Mouse (Mus musculus) kidney, postnatal 4 days (tissue): Measurements from ENCODE around the gene Golga5.

Source experiments
- DNase-seq, 2 experiments: peaks; one replicate each; pipeline ENCODE4 v3.0.0; 2021; ENCODE audit warnings: mixed read lengths in 2 of 2

The Golga5 gene

GRCm38 (mm10) chr12:102468894-102469764 lies at the start of gene Golga5:
TSS of gene Golga5 (plus strand) at chr12:102469135.
- DNase-seq, result peak; percentile 98 to 99

- peak in 1 of 2 experiments; percentile 22 for DNase-seq
Observed at GRCm38 (mm10) chr12:102419544-102419943, 49.4 kb upstream of the Golga5 start.

- peak in 1 of 2 experiments; percentile 28 for DNase-seq
Observed at GRCm38 (mm10) chr12:102420168-102420890, 48.6 kb upstream of the Golga5 start.

GRCm38 (mm10) chr12:102422065-102422464 lies 46.9 kb upstream of the Golga5 start:
- peak; percentile 26 to 52 for DNase-seq

GRCm38 (mm10) chr12:102422623-102423320 lies 46.2 kb upstream of the Golga5 start:
- DNase-seq, result peak in 1 of 2 experiments; percentile 19

- DNase-seq, result no peak
Observed at GRCm38 (mm10) chr12:102423625-102424024, 45.3 kb upstream of the Golga5 start.

- DNase-seq, result no peak
Observed at GRCm38 (mm10) chr12:102424456-102424855, 44.5 kb upstream of the Golga5 start.

- DNase-seq, result no peak
Observed at GRCm38 (mm10) chr12:102425048-102425578, 43.8 kb upstream of the Golga5 start.

GRCm38 (mm10) chr12:102426285-102426684 lies 42.6 kb upstream of the Golga5 start:
- no peak for DNase-seq

- no peak for DNase-seq
Observed at GRCm38 (mm10) chr12:102429656-102430055, 39.3 kb upstream of the Golga5 start.

- DNase-seq, result no peak
Observed at GRCm38 (mm10) chr12:102430228-102430627, 38.7 kb upstream of the Golga5 start.

- no peak for DNase-seq
Observed at GRCm38 (mm10) chr12:102432238-102432637, 36.7 kb upstream of the Golga5 start.

- no peak for DNase-seq
Observed at GRCm38 (mm10) chr12:102434107-102434506, 34.8 kb upstream of the Golga5 start.

GRCm38 (mm10) chr12:102436939-102437526 lies 31.9 kb upstream of the Golga5 start:
- no peak for DNase-seq

GRCm38 (mm10) chr12:102437952-102438351 lies 31.0 kb upstream of the Golga5 start:
- DNase-seq, result no peak

GRCm38 (mm10) chr12:102438983-102439631 lies 29.8 kb upstream of the Golga5 start:
- DNase-seq, result no peak

- peak; percentile 99 to 100 for DNase-seq
Observed at GRCm38 (mm10) chr12:102439632-102440023, 29.3 kb upstream of the Golga5 start, which contains the start of gene Lgmn. TSS of gene Lgmn (minus strand) at chr12:102439813.

- no peak for DNase-seq
Observed at GRCm38 (mm10) chr12:102440551-102440950, 28.4 kb upstream of the Golga5 start.

- no peak for DNase-seq
Observed at GRCm38 (mm10) chr12:102441141-102441540, 27.8 kb upstream of the Golga5 start.

GRCm38 (mm10) chr12:102442639-102443038 lies 26.3 kb upstream of the Golga5 start:
- no peak for DNase-seq

- no peak for DNase-seq
Observed at GRCm38 (mm10) chr12:102443676-102444075, 25.3 kb upstream of the Golga5 start.

- no peak for DNase-seq
Observed at GRCm38 (mm10) chr12:102445436-102445835, 23.5 kb upstream of the Golga5 start.
